Comparison of ENCODE assay signal across 12 mouse cellular contexts in genomic region chr12:4211174-4211573, GRCm38 (mm10). TPM values are rescaled to one million over a fixed set of nuclear protein-coding genes. Genes with fewer than 3 reads are reported as not detected.
DNase-seq lines count a peak whose midpoint lies in the region; ATAC-seq and TF ChIP-seq lines count a peak whose summit lies in the region.
"Had no signal": no experiment of that assay in that cellular context is flagged by ENCODE, and none has a peak within 500 bp of the region (broad histone marks: within the 10 kb centered on the region; RNA-seq: fewer than 3 reads in every experiment).

No protein-coding gene starts in this region.

- H3K27ac ChIP-seq in lung, postnatal 0 days (ENCODE audit: low read length) = no peak overlapping the region
- H3K27ac ChIP-seq in stomach, postnatal 0 days (replicated peaks) = no peak overlapping the region
- no peak overlapping the region for H3K27ac ChIP-seq in hindbrain, embryonic 12.5 days
- H3K27ac ChIP-seq: intestine, embryonic 15.5 days; lung, embryonic 15.5 days had no signal

- ATAC-seq in lung, postnatal 0 days = no peak
- 0 out of 2 replicates have a peak, but pooled peaks have one; percentile 22 for ATAC-seq in stomach, postnatal 0 days (ENCODE audit: low FRiP score, low TSS enrichment)
- no peak for ATAC-seq in hindbrain, embryonic 12.5 days (ENCODE audit: low FRiP score)
- ATAC-seq: intestine, embryonic 15.5 days had no signal

- TF ChIP-seq EP300 in lung, postnatal 0 days (IDR thresholded peaks at IDR 0.05) = no peak
- TF ChIP-seq EP300 in stomach, postnatal 0 days (optimal IDR thresholded peaks at IDR 0.05) = no peak

- TF ChIP-seq POLR2A in lung, adult 2 months (IDR thresholded peaks at IDR 0.05; ENCODE audit: borderline replicate concordance, extremely low read depth, low read depth, low read length) = no peak

- peak; percentile 5; the same call in 1 of the 2 replicates for TF ChIP-seq CTCF in lung, postnatal 0 days (IDR thresholded peaks at IDR 0.05)
- TF ChIP-seq CTCF in lung, adult 2 months (IDR thresholded peaks at IDR 0.05; ENCODE audit: insufficient read depth, low read length) = no peak
- TF ChIP-seq CTCF in stomach, postnatal 0 days (IDR thresholded peaks at IDR 0.05; ENCODE audit: low read depth) = peak; percentile 32; the same call in 1 of the 2 replicates

- no peaks in the 10 kb centered on the region for H3K27me3 ChIP-seq in lung, postnatal 0 days (replicated peaks; ENCODE audit: insufficient read depth, low read length)
- no peaks in the 10 kb centered on the region for H3K27me3 ChIP-seq in stomach, postnatal 0 days (ENCODE audit: control insufficient read depth, insufficient read depth, low read length)
- no peaks in the 10 kb centered on the region for H3K27me3 ChIP-seq in hindbrain, embryonic 12.5 days
- H3K27me3 ChIP-seq: intestine, embryonic 15.5 days; lung, embryonic 15.5 days had no signal

- H3K9me3 ChIP-seq in lung, postnatal 0 days (ENCODE audit: low read length) = no peaks in the 10 kb centered on the region
- no peaks in the 10 kb centered on the region for H3K9me3 ChIP-seq in stomach, postnatal 0 days (ENCODE audit: control insufficient read depth, low read length)
- H3K9me3 ChIP-seq in hindbrain, embryonic 12.5 days (replicated peaks) = no peaks in the 10 kb centered on the region
- H3K9me3 ChIP-seq: intestine, embryonic 15.5 days; lung, embryonic 15.5 days had no signal

- H3K4me2 ChIP-seq in lung, postnatal 0 days (replicated peaks; ENCODE audit: low read depth, low read length) = no peak overlapping the region
- no peak overlapping the region for H3K4me2 ChIP-seq in stomach, postnatal 0 days (replicated peaks; ENCODE audit: low read depth)
- no peak overlapping the region for H3K4me2 ChIP-seq in hindbrain, embryonic 12.5 days (replicated peaks)
- H3K4me2 ChIP-seq: intestine, embryonic 15.5 days; lung, embryonic 15.5 days had no signal

- no peak overlapping the region for H3K4me3 ChIP-seq in lung, postnatal 0 days (ENCODE audit: low read depth, low read length)
- no peak overlapping the region for H3K4me3 ChIP-seq in lung, adult 2 months (replicated peaks; ENCODE audit: extremely low read depth, low read depth, low read length)
- H3K4me3 ChIP-seq in stomach, postnatal 0 days (ENCODE audit: low read depth, low read length) = no peak overlapping the region
- no peak overlapping the region for H3K4me3 ChIP-seq in hindbrain, embryonic 12.5 days
- H3K4me3 ChIP-seq: intestine, embryonic 15.5 days; lung, embryonic 15.5 days had no signal

- no peaks in the 10 kb centered on the region for H3K4me1 ChIP-seq in lung, postnatal 0 days (ENCODE audit: insufficient read depth, low read depth, low read length)
- H3K4me1 ChIP-seq in lung, adult 2 months (ENCODE audit: control insufficient read depth, insufficient read depth, low read length) = no peaks in the 10 kb centered on the region
- no peaks in the 10 kb centered on the region for H3K4me1 ChIP-seq in stomach, postnatal 0 days (replicated peaks; ENCODE audit: control insufficient read depth, insufficient read depth)
- no peaks in the 10 kb centered on the region for H3K4me1 ChIP-seq in hindbrain, embryonic 12.5 days
- H3K4me1 ChIP-seq: intestine, embryonic 15.5 days; lung, embryonic 15.5 days had no signal

- peak; percentile 9 for DNase-seq in adrenal gland, postnatal 14 days
- no peak for DNase-seq in adrenal gland, postnatal 10 days
- DNase-seq in lung, postnatal 0 days (ENCODE audit: low spot score) = no peak
- no peak for DNase-seq in lung, adult 2 months
- peak; percentile 34 for DNase-seq in lung, postnatal 36 days
- no peak for DNase-seq in stomach, postnatal 0 days (ENCODE audit: low spot score)
- DNase-seq in right cerebral cortex, adult 18-20 months = no peak
- DNase-seq: cerebellum, postnatal 10 days; thymus, adult 2 months had no signal

- WGBS in lung, postnatal 0 days = 77% methylated on average over 9 of the region's 9 CpGs
- 68% methylated on average over 9 of the region's 9 CpGs for whole genome bisulfite sequencing in lung, adult 2 months
- 83% methylated on average over 9 of the region's 9 CpGs for WGBS in stomach, postnatal 0 days
- WGBS in hindbrain, embryonic 12.5 days = 89% methylated on average over 9 of the region's 9 CpGs

- peaks cover 12% of the 10 kb centered on the region; the same call in 1 of the 2 replicates for H3K36me3 ChIP-seq in lung, postnatal 0 days (ENCODE audit: insufficient read depth, low read length)
- H3K36me3 ChIP-seq in stomach, postnatal 0 days (ENCODE audit: control insufficient read depth, insufficient read depth, low read length) = peaks cover 16% of the 10 kb centered on the region
- peaks cover 68% of the 10 kb centered on the region for H3K36me3 ChIP-seq in hindbrain, embryonic 12.5 days

- H3K9ac ChIP-seq in lung, postnatal 0 days (replicated peaks; ENCODE audit: low read depth) = no peak overlapping the region
- H3K9ac ChIP-seq in stomach, postnatal 0 days (ENCODE audit: low read length) = no peak overlapping the region
- no peak overlapping the region for H3K9ac ChIP-seq in hindbrain, embryonic 12.5 days
- H3K9ac ChIP-seq: intestine, embryonic 15.5 days; lung, embryonic 15.5 days had no signal

RNA-seq across cellular contexts. Expression of gene Ptrhd1, which starts 22.7 kb away (rescaled TPM):
- 6.2 and 6.5 TPM in 2 replicates for total RNA-seq in adrenal gland, postnatal 14 days (2021)
- 1 to 10 TPM; 6.4 to 7.0 TPM for total RNA-seq in adrenal gland, postnatal 10 days (2021)
- 4.7 and 6.2 TPM in 2 replicates for polyA plus RNA-seq in lung, postnatal 0 days (2015; fragmentation: Nextera tagmentation; extraction: Ambion mirVana)
- 3.7 and 3.9 TPM in 2 replicates for polyA plus RNA-seq in lung, adult 2 months (2012; rRNA removed)
- 5.1 TPM in 2 replicates for polyA plus RNA-seq in stomach, postnatal 0 days (2015; fragmentation: Nextera tagmentation; extraction: Ambion mirVana)
- 4.7 and 6.2 TPM in 2 replicates for polyA plus RNA-seq in hindbrain, embryonic 12.5 days (2016; fragmentation: Nextera tagmentation; extraction: Ambion mirVana)

RNA-seq across cellular contexts. Expression of gene Cenpo, which starts 22.9 kb away (rescaled TPM):
- total RNA-seq in adrenal gland, postnatal 14 days (2021) = 10.0 and 11.6 TPM in 2 replicates
- 10 to 100 TPM in 1 of 2 experiments, 1 to 10 TPM in 1; 9.0 to 10.8 TPM for total RNA-seq in adrenal gland, postnatal 10 days (2021)
- 4.8 and 5.3 TPM in 2 replicates for polyA plus RNA-seq in lung, postnatal 0 days (2015; fragmentation: Nextera tagmentation; extraction: Ambion mirVana)
- polyA plus RNA-seq in lung, adult 2 months (2012; rRNA removed) = 6.3 and 9.7 TPM in 2 replicates
- 4.7 and 5.3 TPM in 2 replicates for polyA plus RNA-seq in stomach, postnatal 0 days (2015; fragmentation: Nextera tagmentation; extraction: Ambion mirVana)
- polyA plus RNA-seq in hindbrain, embryonic 12.5 days (2016; fragmentation: Nextera tagmentation; extraction: Ambion mirVana) = 14.8 and 15.3 TPM in 2 replicates

Comparison
In these comparisons a context has a peak if more than half of its experiments do, and no peak if none do; other contexts are left out.
1. DNase-seq: peak in adrenal gland, postnatal 14 days (single experiment) and lung, postnatal 36 days (single experiment); none in adrenal gland, postnatal 10 days (single experiment), lung, postnatal 0 days (single experiment), lung, adult 2 months (single experiment), stomach, postnatal 0 days (single experiment) and right cerebral cortex, adult 18-20 months (single experiment).